Mouse (Mus musculus) heart, embryonic 11.5 days (tissue): Measurements from ENCODE around the gene Fam178b. TPM values are rescaled to one million over a fixed set of nuclear protein-coding genes. Genes with fewer than 3 reads are reported as not detected.

ENCODE experiments used
- ATAC-seq: fragments of 200-750 bp; cut with Nextera tagmentation; replicated peaks from 2 replicates; pipeline ENCODE4 v1.8.0; 2017; ENCODE audit warnings: moderate library complexity; ENCODE audit not compliant: insufficient number of reproducible peaks, low FRiP score, low TSS enrichment
- H3K27ac ChIP-seq: fragments of 300-500 bp; sonication (generic); 2 replicates; pipeline ENCODE4 v1.5.1; 2014; ENCODE audit warnings: mild to moderate bottlenecking, low read depth, low read length
- H3K27me3 ChIP-seq: fragments of 300-500 bp; sonication (generic); 2 replicates; pipeline ENCODE4 v1.6.1; 2014; ENCODE audit warnings: mild to moderate bottlenecking, low read length, mixed read lengths; ENCODE audit not compliant: control insufficient read depth, insufficient read depth
- H3K36me3 ChIP-seq: fragments of 300-500 bp; sonication (generic); 2 replicates; pipeline ENCODE4 v1.6.1; 2014; ENCODE audit warnings: mild to moderate bottlenecking, low read length, moderate library complexity, mixed read lengths; ENCODE audit not compliant: control insufficient read depth, insufficient read depth
- H3K4me1 ChIP-seq: fragments of 300-500 bp; sonication (generic); 2 replicates; pipeline ENCODE4 v1.6.1; 2014; ENCODE audit warnings: low read length; ENCODE audit not compliant: control insufficient read depth, insufficient read depth
- H3K4me2 ChIP-seq: fragments of 300-500 bp; sonication (generic); 2 replicates; pipeline ENCODE4 v1.6.1; 2014; ENCODE audit warnings: mild to moderate bottlenecking, moderate library complexity
- H3K4me3 ChIP-seq: fragments of 300-500 bp; sonication (generic); 2 replicates; pipeline ENCODE4 v1.5.1; 2014; ENCODE audit warnings: low read depth, low read length
- H3K9ac ChIP-seq: fragments of 300-500 bp; sonication (generic); 2 replicates; pipeline ENCODE4 v1.6.1; 2014; ENCODE audit warnings: mild to moderate bottlenecking, low read depth, low read length, moderate library complexity
- H3K9me3 ChIP-seq: fragments of 300-500 bp; sonication (generic); replicated peaks from 2 replicates; pipeline ENCODE4 v1.6.1; 2016; ENCODE audit warnings: low read length; ENCODE audit not compliant: control insufficient read depth
- WGBS: fragments of 180-500 bp; shearing (Covaris S2); extraction: QIAGEN DNeasy Blood & Tissue Kit; methylation state at CpG from one replicate; pipeline ENCODE4 v1.1.7; 2014; ENCODE audit not compliant: insufficient replicate concordance; 5-methylcytosine and 5-hydroxymethylcytosine counted together
- polyA plus RNA-seq: library from polyadenylated mRNA; unstranded; fragments of >200 nt; fragmentation: Nextera tagmentation; extraction: Ambion mirVana; gene quantifications from 2 replicates; pipeline ENCODE4 v1.2.1, GENCODE M21; 2014

Gene Fam178b
- polyA plus RNA-seq, 1 experiment from 2014 or later, result 3.5 TPM

DNA sequence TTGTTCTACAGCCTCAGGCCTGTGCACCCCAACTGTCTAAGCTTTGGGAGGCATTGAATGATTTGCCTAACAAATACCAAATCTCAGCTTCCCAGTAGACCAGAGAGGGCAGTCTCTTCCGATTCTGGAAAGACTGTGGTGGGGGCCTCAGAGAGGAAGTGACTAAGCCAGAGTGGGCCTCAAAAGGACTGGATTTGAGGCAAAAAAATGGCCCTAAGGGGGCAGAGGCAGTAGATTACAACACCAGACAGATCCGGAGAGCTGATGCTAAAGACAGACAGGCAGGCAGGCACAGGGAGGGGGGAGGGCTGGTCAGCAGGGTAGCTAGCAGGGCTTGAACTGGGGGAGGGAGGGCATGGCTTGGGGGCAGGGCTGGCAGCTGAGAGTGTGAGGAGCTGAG lies 116.6 kb downstream of the Fam178b start:
- Histone ChIP-seq H3K4me1 (peaks cover 53% of the 10 kb centered on the region), H3K27me3 (no peaks in the 10 kb centered on the region), H3K4me2 (no peak overlapping the region), H3K27ac (no peak overlapping the region), H3K4me3 (no peak overlapping the region), H3K9me3 (no peaks in the 10 kb centered on the region), H3K9ac (0 out of 2 replicates have a peak overlapping the region, but pooled peaks have one; percentile 34), H3K36me3 (no peaks in the 10 kb centered on the region)
- WGBS, result 16% methylated on average over 2 of the region's 2 CpGs
- no peak for ATAC-seq

DNA sequence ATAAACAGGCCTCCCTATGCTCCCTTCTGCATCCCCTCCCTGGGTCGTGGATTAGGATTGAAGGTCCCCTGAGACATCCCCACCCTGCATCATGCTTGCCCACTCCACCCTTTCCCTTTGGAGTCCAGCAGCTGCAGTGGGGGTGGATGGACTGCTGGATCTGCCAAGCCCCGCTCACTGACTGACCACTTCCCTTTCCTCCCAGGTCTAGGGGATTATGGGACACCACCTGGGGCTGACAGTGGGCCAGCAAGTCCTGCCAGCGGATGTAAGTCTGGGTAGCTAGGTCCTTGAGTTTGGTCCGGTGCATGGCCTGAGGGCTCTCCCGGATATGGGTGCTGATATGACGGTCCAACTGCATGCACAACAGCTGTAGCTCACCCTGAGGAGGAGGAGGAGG lies 118.9 kb downstream of the Fam178b start:
- 56% methylated on average over 6 of the region's 6 CpGs for WGBS

DNA sequence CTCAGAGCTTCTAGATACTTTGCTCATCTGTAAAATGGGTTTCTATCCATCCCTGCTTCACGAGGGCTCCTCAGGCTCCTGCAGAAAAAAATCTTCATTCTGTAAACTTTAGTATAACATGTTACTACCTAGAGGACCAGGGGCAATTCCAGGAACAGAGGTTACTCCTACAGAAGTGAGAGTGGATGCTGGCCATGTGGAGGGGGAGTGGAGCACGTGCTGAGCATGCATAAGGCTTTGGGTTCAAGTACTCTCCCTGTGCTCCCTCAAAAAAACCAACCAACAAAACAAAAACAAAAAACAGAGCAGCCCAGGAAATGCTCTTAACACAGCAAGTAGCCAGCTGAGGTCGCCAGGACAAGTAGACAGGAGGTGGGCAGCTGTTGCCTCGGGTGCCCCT lies 119.4 kb downstream of the Fam178b start:
- Histone ChIP-seq H3K36me3 (no peaks in the 10 kb centered on the region), H3K27me3 (no peaks in the 10 kb centered on the region), H3K9me3 (no peaks in the 10 kb centered on the region), H3K4me3 (no peak overlapping the region), H3K4me2 (no peak overlapping the region), H3K9ac (no peak overlapping the region), H3K27ac (no peak overlapping the region), H3K4me1 (peaks cover 59% of the 10 kb centered on the region)
- no peak for ATAC-seq
- WGBS, result 74% methylated on average over 4 of the region's 4 CpGs

More for the DNA sequence above, 118.9 kb downstream of the Fam178b start:
- H3K27ac ChIP-seq, result no peak overlapping the region
- no peak overlapping the region for H3K9ac ChIP-seq
- H3K4me2 ChIP-seq, result no peak overlapping the region
- no peaks in the 10 kb centered on the region for H3K27me3 ChIP-seq
- no peak for ATAC-seq
- H3K36me3 ChIP-seq, result no peaks in the 10 kb centered on the region
- H3K4me1 ChIP-seq, result peaks cover 54% of the 10 kb centered on the region
- no peak overlapping the region for H3K4me3 ChIP-seq
- H3K9me3 ChIP-seq, result no peaks in the 10 kb centered on the region

GRCm38 (mm10) chr1:36563197-36563596 lies 119.8 kb downstream of the Fam178b start:
- 87% methylated on average over 2 of the region's 2 CpGs for WGBS
- ATAC-seq, result no peak
- Histone ChIP-seq H3K36me3 (no peaks in the 10 kb centered on the region), H3K9me3 (no peaks in the 10 kb centered on the region), H3K4me3 (no peak overlapping the region), H3K27me3 (no peaks in the 10 kb centered on the region), H3K27ac (no peak overlapping the region), H3K4me2 (no peak overlapping the region), H3K4me1 (peaks cover 59% of the 10 kb centered on the region), H3K9ac (no peak overlapping the region)

GRCm38 (mm10) chr1:36562388-36562787 lies 120.6 kb downstream of the Fam178b start:
- no peak for ATAC-seq

DNA sequence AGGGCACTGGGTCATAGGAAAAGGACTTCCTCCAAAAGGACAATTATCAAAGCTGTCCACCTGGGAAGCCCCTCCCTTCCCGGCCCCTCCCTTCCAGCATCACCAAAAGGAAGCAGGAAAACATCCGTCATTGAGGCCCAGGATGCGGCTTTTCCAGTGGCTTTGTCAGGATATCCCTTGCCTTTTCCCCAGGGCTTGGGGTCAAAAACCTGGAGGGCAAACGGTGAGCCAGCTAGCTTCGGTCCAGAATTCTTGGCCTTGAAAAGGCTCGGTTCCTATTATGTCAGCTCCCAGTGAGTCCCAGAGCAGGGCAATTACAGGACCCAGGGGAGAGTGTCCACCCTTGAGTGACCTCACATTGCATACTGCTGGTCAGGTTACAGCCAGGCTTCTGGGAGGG lies 122.1 kb downstream of the Fam178b start:
- no peak for ATAC-seq
- H3K9me3 ChIP-seq, result no peaks in the 10 kb centered on the region
- H3K4me3 ChIP-seq, result no peak overlapping the region
- no peak overlapping the region for H3K27ac ChIP-seq
- H3K9ac ChIP-seq, result no peak overlapping the region
- H3K27me3 ChIP-seq, result no peaks in the 10 kb centered on the region
- WGBS, result 58% methylated on average over 6 of the region's 6 CpGs
- H3K4me1 ChIP-seq, result peaks cover 48% of the 10 kb centered on the region
- no peak overlapping the region for H3K4me2 ChIP-seq
- H3K36me3 ChIP-seq, result no peaks in the 10 kb centered on the region

More at GRCm38 (mm10) chr1:36562388-36562787, 120.6 kb downstream of the Fam178b start:
- Histone ChIP-seq H3K4me1 (peaks cover 57% of the 10 kb centered on the region), H3K9ac (no peak overlapping the region), H3K36me3 (no peaks in the 10 kb centered on the region), H3K27ac (no peak overlapping the region), H3K4me2 (no peak overlapping the region), H3K9me3 (no peaks in the 10 kb centered on the region), H3K27me3 (no peaks in the 10 kb centered on the region), H3K4me3 (no peak overlapping the region)
- 52% methylated on average over 4 of the region's 4 CpGs for WGBS

DNA sequence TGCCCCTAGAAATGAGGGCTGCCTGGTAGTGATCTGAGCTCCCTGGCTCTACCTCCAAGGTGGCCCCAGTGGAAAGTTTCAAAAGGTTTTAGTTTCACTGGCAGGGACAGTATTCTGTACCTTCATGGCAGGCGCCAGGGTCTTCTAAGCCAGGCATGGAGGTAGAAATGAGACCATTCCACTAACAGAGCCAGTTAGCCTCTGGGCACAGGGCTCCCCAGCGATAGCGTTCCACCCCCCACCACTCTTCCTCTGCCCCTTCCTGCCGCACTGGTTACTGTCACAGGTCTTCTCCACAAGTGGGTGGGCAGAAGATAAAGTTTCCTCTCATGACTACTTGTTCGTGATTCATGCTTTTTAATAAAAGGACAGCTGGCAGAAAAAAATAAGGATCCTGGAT lies 123.1 kb downstream of the Fam178b start:
- H3K9ac ChIP-seq, result no peak overlapping the region
- peaks cover 3% of the 10 kb centered on the region; the same call in 1 of the 2 replicates for H3K36me3 ChIP-seq
- H3K4me2 ChIP-seq, result no peak overlapping the region
- WGBS, result 42% methylated on average over 5 of the region's 5 CpGs
- no peak for ATAC-seq
- peaks cover 58% of the 10 kb centered on the region for H3K4me1 ChIP-seq
- H3K9me3 ChIP-seq, result no peaks in the 10 kb centered on the region
- no peak overlapping the region for H3K27ac ChIP-seq
- H3K4me3 ChIP-seq, result no peak overlapping the region
- H3K27me3 ChIP-seq, result no peaks in the 10 kb centered on the region

GRCm38 (mm10) chr1:36559256-36559655 lies 123.7 kb downstream of the Fam178b start:
- Histone ChIP-seq H3K27me3 (no peaks in the 10 kb centered on the region), H3K27ac (peak overlapping the region; percentile 99; the same call in 1 of the 2 replicates), H3K4me3 (peak overlapping the region; percentile 85), H3K4me2 (peak overlapping the region; percentile 93), H3K9me3 (no peaks in the 10 kb centered on the region), H3K4me1 (peaks cover 56% of the 10 kb centered on the region), H3K36me3 (peaks cover 9% of the 10 kb centered on the region), H3K9ac (peak overlapping the region; percentile 98)
- no peak for ATAC-seq
- 6% methylated on average over 4 of the region's 4 CpGs for WGBS
